Mouse (Mus musculus) limb, embryonic 14.5 days (tissue): Measurements from ENCODE around the gene Ywhab. TPM values are rescaled to one million over a fixed set of nuclear protein-coding genes. Genes with fewer than 3 reads are reported as not detected.

Experiments
- ATAC-seq: fragments of 200-750 bp; cut with Nextera tagmentation; 2 replicates; pipeline ENCODE4 v1.8.0; 2017; ENCODE audit warnings: low read depth, moderate number of reproducible peaks, moderate TSS enrichment; ENCODE audit not compliant: low FRiP score
- DNase-seq: peaks from one replicate; pipeline ENCODE4 v3.0.0-alpha.2; 2015; ENCODE audit warnings: low spot score
- H3K27ac ChIP-seq: fragments of 300-500 bp; sonication (generic); replicated peaks from 2 replicates; pipeline ENCODE4 v1.5.1; 2014; ENCODE audit warnings: low read depth, mild to moderate bottlenecking, low read length, moderate library complexity, mixed read lengths
- H3K27me3 ChIP-seq: fragments of 300-500 bp; sonication (generic); 2 replicates; pipeline ENCODE4 v1.6.1; 2014; ENCODE audit warnings: low read length, mixed read lengths; ENCODE audit not compliant: control insufficient read depth, insufficient read depth
- H3K36me3 ChIP-seq: fragments of 300-500 bp; sonication (generic); 2 replicates; pipeline ENCODE4 v1.6.1; 2014; ENCODE audit warnings: mild to moderate bottlenecking, low read length, moderate library complexity, mixed read lengths; ENCODE audit not compliant: control insufficient read depth, insufficient read depth
- H3K4me1 ChIP-seq: fragments of 300-500 bp; sonication (generic); 2 replicates; pipeline ENCODE4 v1.6.1; 2014; ENCODE audit warnings: antibody characterized with exemption, low read length, mixed read lengths; ENCODE audit not compliant: control insufficient read depth, insufficient read depth
- H3K4me2 ChIP-seq: fragments of 300-500 bp; sonication (generic); replicated peaks from 2 replicates; pipeline ENCODE4 v1.6.1; 2014; ENCODE audit warnings: low read depth, mild to moderate bottlenecking, low read length, moderate library complexity; ENCODE audit not compliant: severe bottlenecking
- H3K4me3 ChIP-seq: fragments of 300-500 bp; sonication (generic); replicated peaks from 2 replicates; pipeline ENCODE4 v1.5.1; 2014; ENCODE audit warnings: low read length
- H3K9ac ChIP-seq: fragments of 300-500 bp; sonication (generic); 2 replicates; pipeline ENCODE4 v1.6.1; 2014; ENCODE audit warnings: mild to moderate bottlenecking, low read depth, low read length, moderate library complexity; ENCODE audit not compliant: severe bottlenecking
- H3K9me3 ChIP-seq: fragments of 300-500 bp; sonication (generic); 2 replicates; pipeline ENCODE4 v1.6.1; 2016; ENCODE audit warnings: low read length; ENCODE audit not compliant: control insufficient read depth
- POLR2A ChIP-seq: fragments of 200-500 bp; IDR thresholded peaks from 2 replicates; pipeline ENCODE4 v1.8.0; 2012; ENCODE audit warnings: inconsistent platforms, mild to moderate bottlenecking, moderate library complexity, borderline replicate concordance; ENCODE audit not compliant: insufficient read depth, insufficient read length; ENCODE audit errors: extremely low read depth
- WGBS: fragments of 180-500 bp; shearing (Covaris S2); extraction: QIAGEN DNeasy Blood & Tissue Kit; methylation state at CpG from one replicate; pipeline ENCODE4 v1.1.7; 2014; 5-methylcytosine and 5-hydroxymethylcytosine counted together
- polyA plus RNA-seq, 2 experiments: library from polyadenylated mRNA; depleted of rRNA in 1 of 2; stranded (reverse) in 1 of 2; unstranded in 1 of 2; fragments of >200 nt; fragmentation: Nextera tagmentation in 1 of 2; extraction: Ambion mirVana in 1 of 2; gene quantifications; 2 replicates each; pipeline versions ENCODE4 v1.2.1 to v1.2.3; 2012 to 2014

Gene Ywhab
- polyA plus RNA-seq, 2 experiments, result 126 to 277 TPM

DNA sequence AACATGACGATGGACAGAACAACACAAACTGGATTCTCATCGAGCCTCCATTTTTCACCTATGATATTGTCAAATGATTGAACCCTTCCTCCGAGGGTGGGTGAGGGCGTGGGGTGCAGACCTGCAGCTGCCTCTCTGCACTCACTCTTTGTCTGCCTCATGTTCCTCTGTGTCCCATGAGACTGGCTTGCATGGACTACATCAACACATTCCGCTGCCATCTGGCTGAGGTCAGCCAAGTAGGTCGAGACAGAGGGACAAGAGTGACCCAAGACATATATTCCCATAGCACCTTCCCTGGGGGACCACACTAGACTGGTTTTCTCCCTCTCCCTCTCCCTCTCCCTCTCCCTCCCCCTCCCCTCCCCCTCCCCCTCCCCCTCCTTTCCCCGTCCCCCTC, 18.3 kb upstream of the Ywhab start:
- ATAC-seq, result no peak
- Histone ChIP-seq H3K9ac (no peak overlapping the region), H3K27ac (no peak overlapping the region), H3K4me1 (no peaks in the 10 kb centered on the region), H3K36me3 (no peaks in the 10 kb centered on the region), H3K27me3 (no peaks in the 10 kb centered on the region), H3K4me2 (no peak overlapping the region), H3K4me3 (no peak overlapping the region), H3K9me3 (no peaks in the 10 kb centered on the region)
- WGBS, result 92% methylated on average over 6 of the region's 7 CpGs
- TF ChIP-seq POLR2A, result no peak
- DNase-seq, result no peak

DNA sequence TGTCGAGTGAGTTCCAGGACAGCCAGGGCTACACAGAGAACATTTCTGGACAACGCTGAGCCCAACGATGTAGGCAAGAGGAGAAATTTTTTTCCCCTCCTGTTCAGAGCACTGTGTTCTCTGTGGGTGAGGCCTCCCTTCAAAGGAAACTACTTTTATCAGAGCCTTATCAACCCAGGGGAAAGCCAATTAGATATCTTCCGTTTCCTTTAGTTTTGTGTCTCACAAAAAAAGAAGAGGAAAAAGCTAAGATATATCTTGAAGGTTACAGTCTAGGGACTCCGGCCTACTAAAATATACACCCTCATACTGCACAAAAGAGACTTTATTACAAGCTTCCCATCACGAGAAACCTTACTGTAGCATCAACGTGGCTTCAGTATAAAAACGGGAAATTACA, 7.5 kb upstream of the Ywhab start:
- DNase-seq (no peak), ATAC-seq (no peak)
- Histone ChIP-seq H3K4me2 (no peak overlapping the region), H3K4me3 (no peak overlapping the region), H3K9ac (no peak overlapping the region), H3K36me3 (no peaks in the 10 kb centered on the region), H3K27ac (no peak overlapping the region), H3K9me3 (no peaks in the 10 kb centered on the region), H3K4me1 (no peaks in the 10 kb centered on the region), H3K27me3 (no peaks in the 10 kb centered on the region)
- no peak for TF ChIP-seq POLR2A
- WGBS, result 86% methylated on average over 8 of the region's 8 CpGs

DNA sequence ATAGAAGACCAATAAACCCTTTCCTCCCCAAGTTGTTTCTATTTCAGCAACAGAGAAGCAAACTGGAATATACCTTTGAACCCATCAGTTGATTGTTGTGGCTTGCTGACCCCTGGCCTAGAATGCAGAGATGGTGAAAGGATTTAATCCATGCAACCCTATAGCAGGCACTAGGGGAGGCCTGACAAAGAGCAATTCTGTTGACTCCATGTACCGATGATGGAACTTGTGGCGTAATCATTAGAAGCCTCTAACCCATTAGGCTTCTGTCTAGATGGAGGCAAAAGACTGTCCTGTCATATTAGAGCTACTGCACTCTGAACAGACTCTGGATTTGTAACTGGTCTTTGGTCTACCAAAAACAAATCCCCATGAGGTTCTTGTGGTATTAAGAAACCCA, 1.9 kb upstream of the Ywhab start:
- H3K36me3 ChIP-seq, result peaks cover 11% of the 10 kb centered on the region; the same call in 1 of the 2 replicates
- no peak overlapping the region for H3K4me3 ChIP-seq
- WGBS, result 95% methylated on average over 2 of the region's 2 CpGs
- peaks cover 14% of the 10 kb centered on the region; the same call in 1 of the 2 replicates for H3K4me1 ChIP-seq
- H3K27ac ChIP-seq, result no peak overlapping the region
- H3K9ac ChIP-seq, result no peak overlapping the region
- DNase-seq (no peak), ATAC-seq (no peak)
- no peak for TF ChIP-seq POLR2A
- H3K9me3 ChIP-seq, result no peaks in the 10 kb centered on the region
- no peaks in the 10 kb centered on the region for H3K27me3 ChIP-seq
- no peak overlapping the region for H3K4me2 ChIP-seq

DNA sequence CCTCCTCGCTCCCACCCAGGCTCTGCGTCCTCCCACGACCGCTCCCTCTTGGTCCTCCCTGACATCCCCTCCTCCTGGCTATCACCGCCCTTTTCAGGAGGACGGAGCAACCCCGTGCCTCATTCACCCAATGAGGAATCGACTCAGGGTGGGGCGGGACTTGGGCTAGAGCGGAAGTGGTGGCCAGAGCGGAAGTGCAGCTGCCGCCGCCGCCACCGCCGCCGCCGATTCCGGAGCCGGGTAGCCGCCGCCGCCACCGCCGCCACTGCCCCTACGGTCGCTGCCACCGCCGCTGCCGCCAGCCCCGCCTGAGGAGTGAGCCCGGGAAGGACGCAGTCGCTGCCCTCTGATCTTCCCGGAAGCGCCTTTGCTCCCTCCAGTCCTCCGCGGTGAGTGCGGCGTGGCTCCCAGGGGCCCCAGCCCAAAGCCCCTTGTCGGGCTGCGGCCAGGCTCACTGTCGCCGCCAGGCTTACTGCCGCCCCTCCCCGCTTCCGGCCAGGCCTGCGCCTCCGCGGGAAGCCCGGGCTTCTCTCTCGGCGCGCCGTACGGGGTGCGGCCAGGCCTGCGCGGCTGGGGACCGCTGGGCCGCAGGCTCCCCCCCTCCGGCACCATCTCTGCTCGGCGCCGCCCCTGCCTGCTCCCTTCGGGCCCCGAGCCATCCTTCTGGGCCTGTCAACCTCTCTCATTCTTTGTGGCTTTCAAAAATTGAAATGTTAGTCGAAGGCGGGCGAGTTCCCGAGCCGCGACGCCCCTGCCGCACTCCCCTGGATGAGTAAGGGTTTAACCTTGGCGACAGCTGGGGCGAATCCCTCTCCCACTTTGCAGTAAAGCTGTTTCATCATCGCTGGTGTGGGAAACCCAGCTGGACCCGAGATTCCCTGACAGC, 460 bp downstream of the Ywhab start:
- peaks cover 18% of the 10 kb centered on the region; the same call in 1 of the 2 replicates for H3K36me3 ChIP-seq
- DNase-seq, result peak; percentile 97
- ATAC-seq, result peak; percentile 100
- no peaks in the 10 kb centered on the region for H3K27me3 ChIP-seq
- no peak for TF ChIP-seq POLR2A
- peaks cover 14% of the 10 kb centered on the region; the same call in 1 of the 2 replicates for H3K4me1 ChIP-seq
- 2% methylated on average over 54 of the region's 79 CpGs for WGBS
- H3K4me3 ChIP-seq, result peak overlapping the region; percentile 99
- H3K9ac ChIP-seq, result peak overlapping the region; percentile 91
- no peaks in the 10 kb centered on the region for H3K9me3 ChIP-seq
- peak overlapping the region; percentile 58 for H3K4me2 ChIP-seq
- peak overlapping the region; percentile 91 for H3K27ac ChIP-seq

DNA sequence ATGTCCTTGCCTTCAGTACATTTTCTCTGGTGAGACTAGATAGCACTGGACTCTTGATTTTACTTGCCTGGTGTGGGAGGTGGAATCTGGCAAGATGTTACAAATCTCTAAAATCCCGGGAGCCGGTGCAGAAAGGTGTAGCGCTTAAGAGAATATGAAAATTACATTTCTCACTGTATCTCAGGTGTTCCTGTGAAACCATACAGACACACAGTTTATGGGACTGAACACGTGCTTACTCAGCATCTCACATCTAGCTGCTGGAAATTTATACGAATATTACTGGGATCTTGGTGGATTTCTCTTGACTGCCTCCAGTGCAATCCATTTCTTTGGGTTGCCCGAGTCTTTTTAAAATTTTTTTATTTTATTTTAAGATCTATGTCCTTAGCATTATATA, 1.5 kb downstream of the Ywhab start:
- Histone ChIP-seq H3K4me3 (peak overlapping the region; percentile 99), H3K36me3 (peaks cover 18% of the 10 kb centered on the region; the same call in 1 of the 2 replicates), H3K4me2 (peak overlapping the region; percentile 58), H3K9me3 (no peaks in the 10 kb centered on the region), H3K4me1 (peaks cover 14% of the 10 kb centered on the region; the same call in 1 of the 2 replicates), H3K27me3 (no peaks in the 10 kb centered on the region), H3K9ac (peak overlapping the region; percentile 91), H3K27ac (no peak overlapping the region; the same call in 1 of the 2 replicates)
- 62% methylated on average over 6 of the region's 6 CpGs for WGBS
- no peak for ATAC-seq
- TF ChIP-seq POLR2A, result no peak
- DNase-seq, result no peak
